ENCODE assay signal across 8 mouse cellular contexts in genomic region chr2:73213871-73214659, GRCm38 (mm10). TPM values are rescaled to one million over a fixed set of nuclear protein-coding genes. Genes with fewer than 3 reads are reported as not detected.
DNase-seq lines count a peak whose midpoint lies in the region; ATAC-seq and TF ChIP-seq lines count a peak whose summit lies in the region.

No protein-coding gene starts in this region.

- 0% methylated on average over 64 of the region's 68 CpGs for WGBS in heart, embryonic 12.5 days
- under 1% methylated on average over 60 of the region's 68 CpGs for WGBS in kidney, postnatal 0 days
- WGBS in liver, embryonic 11.5 days, result under 1% methylated on average over 68 of the region's 68 CpGs
- under 1% methylated on average over 62 of the region's 68 CpGs for WGBS in stomach, embryonic 14.5 days

- no peak for TF ChIP-seq CTCF in kidney, postnatal 0 days (IDR thresholded peaks at IDR 0.05; ENCODE audit: low read depth)

- H3K9me3 ChIP-seq in heart, embryonic 12.5 days (replicated peaks), result no peaks in the 10 kb centered on the region
- no peaks in the 10 kb centered on the region for H3K9me3 ChIP-seq in kidney, postnatal 0 days (replicated peaks; ENCODE audit: low read length)
- H3K9me3 ChIP-seq in liver, embryonic 11.5 days (ENCODE audit: control insufficient read depth, low read length), result no peaks in the 10 kb centered on the region
- H3K9me3 ChIP-seq in stomach, embryonic 14.5 days (ENCODE audit: control insufficient read depth, low read depth, low read length), result no peaks in the 10 kb centered on the region

- H3K27me3 ChIP-seq in heart, embryonic 12.5 days (replicated peaks), result no peaks in the 10 kb centered on the region
- no peaks in the 10 kb centered on the region for H3K27me3 ChIP-seq in kidney, postnatal 0 days (ENCODE audit: insufficient read depth, low read length)
- no peaks in the 10 kb centered on the region for H3K27me3 ChIP-seq in liver, embryonic 11.5 days (replicated peaks; ENCODE audit: control insufficient read depth, insufficient read depth, low read length)
- H3K27me3 ChIP-seq in stomach, embryonic 14.5 days (ENCODE audit: control insufficient read depth, insufficient read depth, low read length), result no peaks in the 10 kb centered on the region

- ATAC-seq in erythroid progenitor cell, adult 5-6 weeks (replicated peaks; ENCODE audit: low FRiP score, poor library complexity, severe bottlenecking), result peak; percentile 97
- ATAC-seq in heart, embryonic 12.5 days (ENCODE audit: insufficient number of reproducible peaks, low FRiP score), result peak; percentile 100
- peak; percentile 98 for ATAC-seq in kidney, postnatal 0 days (replicated peaks; ENCODE audit: low FRiP score, low read depth)
- ATAC-seq in liver, embryonic 11.5 days (replicated peaks; ENCODE audit: low FRiP score), result peak; percentile 98
- ATAC-seq in stomach, embryonic 14.5 days (ENCODE audit: insufficient number of reproducible peaks, insufficient read depth, low FRiP score, low read depth), result peak; percentile 97

- peak overlapping the region; percentile 86 for H3K4me3 ChIP-seq in heart, embryonic 12.5 days
- peak overlapping the region; percentile 75 for H3K4me3 ChIP-seq in kidney, postnatal 0 days (replicated peaks; ENCODE audit: low read depth, low read length)
- H3K4me3 ChIP-seq in liver, embryonic 11.5 days (ENCODE audit: low read depth, low read length), result peak overlapping the region; percentile 90
- H3K4me3 ChIP-seq in stomach, embryonic 14.5 days (ENCODE audit: low read depth, low read length), result peak overlapping the region; percentile 88

- H3K4me1 ChIP-seq in heart, embryonic 12.5 days (replicated peaks), result peaks cover 7% of the 10 kb centered on the region
- H3K4me1 ChIP-seq in kidney, postnatal 0 days (replicated peaks; ENCODE audit: insufficient read depth, low read length), result no peaks in the 10 kb centered on the region
- peaks cover 7% of the 10 kb centered on the region; the same call in 1 of the 2 replicates for H3K4me1 ChIP-seq in liver, embryonic 11.5 days (replicated peaks; ENCODE audit: control insufficient read depth, insufficient read depth, low read length)
- H3K4me1 ChIP-seq in stomach, embryonic 14.5 days (ENCODE audit: control insufficient read depth, insufficient read depth, low read length), result 0 out of 2 replicates have a peak, but pooled peaks cover 7% of the 10 kb centered on the region

- H3K4me2 ChIP-seq in heart, embryonic 12.5 days, result peak overlapping the region; percentile 80
- H3K4me2 ChIP-seq in kidney, postnatal 0 days (ENCODE audit: low read length), result peak overlapping the region; percentile 85
- H3K4me2 ChIP-seq in liver, embryonic 11.5 days, result peak overlapping the region; percentile 96
- H3K4me2 ChIP-seq in stomach, embryonic 14.5 days (replicated peaks; ENCODE audit: low read depth, low read length), result peak overlapping the region; percentile 85

- DNase-seq in CD4-positive helper T cell, adult 2 months (ENCODE audit: low read depth, low spot score), result peak; percentile 97
- peak; percentile 68 for DNase-seq in brain, embryonic 18.5 days (ENCODE audit: low read depth, low spot score)
- DNase-seq in kidney, postnatal 0 days (ENCODE audit: low spot score), result peak; percentile 93
- peak; percentile 91 for DNase-seq in liver, embryonic 11.5 days (ENCODE audit: low spot score)
- DNase-seq in naive thymus-derived CD4-positive, alpha-beta T cell, adult 2 months (ENCODE audit: low read depth), result peak; percentile 97

- peak overlapping the region; percentile 85 for H3K9ac ChIP-seq in heart, embryonic 12.5 days
- peak overlapping the region; percentile 80 for H3K9ac ChIP-seq in kidney, postnatal 0 days (ENCODE audit: low read depth, low read length)
- peak overlapping the region; percentile 93 for H3K9ac ChIP-seq in liver, embryonic 11.5 days (ENCODE audit: low read depth, low read length)
- H3K9ac ChIP-seq in stomach, embryonic 14.5 days (replicated peaks; ENCODE audit: low read depth, low read length), result peak overlapping the region; percentile 64

- H3K27ac ChIP-seq in heart, embryonic 12.5 days (ENCODE audit: poor library complexity, severe bottlenecking), result peak overlapping the region; percentile 46
- peak overlapping the region; percentile 72 for H3K27ac ChIP-seq in kidney, postnatal 0 days
- peak overlapping the region; percentile 64 for H3K27ac ChIP-seq in liver, embryonic 11.5 days (ENCODE audit: low read depth, low read length)
- peak overlapping the region; percentile 33; the same call in 1 of the 2 replicates for H3K27ac ChIP-seq in stomach, embryonic 14.5 days (ENCODE audit: low read length)

- peaks cover 17% of the 10 kb centered on the region for H3K36me3 ChIP-seq in heart, embryonic 12.5 days
- H3K36me3 ChIP-seq in kidney, postnatal 0 days (ENCODE audit: insufficient read depth, low read length), result no peaks in the 10 kb centered on the region
- H3K36me3 ChIP-seq in liver, embryonic 11.5 days (ENCODE audit: control insufficient read depth, insufficient read depth, low read length), result peaks cover 3% of the 10 kb centered on the region; the same call in 1 of the 2 replicates
- H3K36me3 ChIP-seq in stomach, embryonic 14.5 days (ENCODE audit: control insufficient read depth, insufficient read depth, low read length), result peaks cover 5% of the 10 kb centered on the region; the same call in 1 of the 2 replicates

RNA-seq across cellular contexts. Expression of gene Ola1, which starts 4.7 kb away (rescaled TPM):
- total RNA-seq in erythroid progenitor cell, adult 5-6 weeks (2015; ENCODE audit: low replicate concordance), result 28.9 and 46.5 TPM in 2 replicates
- 25.9 and 44.2 TPM in 2 replicates for total RNA-seq in erythroid progenitor cell, adult 5-6 weeks (2017; ENCODE audit: low replicate concordance)
- polyA plus RNA-seq in heart, embryonic 12.5 days (2016; fragmentation: Nextera tagmentation; extraction: Ambion mirVana), result 72.0 and 74.4 TPM in 2 replicates
- polyA plus RNA-seq in kidney, postnatal 0 days (2015; fragmentation: Nextera tagmentation; extraction: Ambion mirVana), result 69.5 and 73.4 TPM in 2 replicates
- polyA plus RNA-seq in liver, embryonic 11.5 days (2014; fragmentation: Nextera tagmentation; extraction: Ambion mirVana), result 109 and 116 TPM in 2 replicates
- 81.7 and 88.3 TPM in 2 replicates for polyA plus RNA-seq in stomach, embryonic 14.5 days (2014; fragmentation: Nextera tagmentation; extraction: Ambion mirVana)

RNA-seq across cellular contexts. Expression of gene Sp9, which starts 57.7 kb away (rescaled TPM):
- total RNA-seq in erythroid progenitor cell, adult 5-6 weeks (2015; ENCODE audit: low replicate concordance), result not detected in 2 replicates
- not detected in 2 replicates for total RNA-seq in erythroid progenitor cell, adult 5-6 weeks (2017; ENCODE audit: low replicate concordance)
- polyA plus RNA-seq in heart, embryonic 12.5 days (2016; fragmentation: Nextera tagmentation; extraction: Ambion mirVana), result not detected in 2 replicates
- polyA plus RNA-seq in kidney, postnatal 0 days (2015; fragmentation: Nextera tagmentation; extraction: Ambion mirVana), result not detected in 2 replicates
- 0.05 TPM in 1 of 2 replicates, not detected in the other for polyA plus RNA-seq in liver, embryonic 11.5 days (2014; fragmentation: Nextera tagmentation; extraction: Ambion mirVana)
- polyA plus RNA-seq in stomach, embryonic 14.5 days (2014; fragmentation: Nextera tagmentation; extraction: Ambion mirVana), result not detected in 2 replicates

Comparison
In these comparisons a context has a peak if more than half of its experiments do, and no peak if none do; other contexts are left out.
1. Peak in every context shown above with its lines: DNase-seq, ATAC-seq, H3K4me3 ChIP-seq and H3K27ac ChIP-seq.